Mouse (Mus musculus): Measurements from ENCODE around the gene 4921539E11Rik.

4921539E11Rik gene

GRCm38 (mm10) chr4:103222854-103223253, 67.8 kb downstream of the 4921539E11Rik start:
- no peak for DNase-seq

GRCm38 (mm10) chr4:103221789-103222188, 68.9 kb downstream of the 4921539E11Rik start:
- no peak for DNase-seq

GRCm38 (mm10) chr4:103219011-103219410, 71.7 kb downstream of the 4921539E11Rik start:
- DNase-seq, result no peak

- DNase-seq, result peak; percentile 85
Observed at GRCm38 (mm10) chr4:103216046-103216445, 74.6 kb downstream of the 4921539E11Rik start.

- DNase-seq, result peak; percentile 81
Observed at GRCm38 (mm10) chr4:103214925-103215820, 75.5 kb downstream of the 4921539E11Rik start, which contains the start of gene Slc35d1. Slc35d1 (minus strand) TSS chr4:103215164.

- peak; percentile 61 for DNase-seq
Observed at GRCm38 (mm10) chr4:103214498-103214924, 76.2 kb downstream of the 4921539E11Rik start.

- no peak for DNase-seq
Observed at GRCm38 (mm10) chr4:103213859-103214497, 76.7 kb downstream of the 4921539E11Rik start.

- DNase-seq, result no peak
Observed at GRCm38 (mm10) chr4:103208553-103208952, 82.1 kb downstream of the 4921539E11Rik start.

- DNase-seq, result no peak
Observed at GRCm38 (mm10) chr4:103203646-103204045, 87.0 kb downstream of the 4921539E11Rik start.

- no peak for DNase-seq
Observed at GRCm38 (mm10) chr4:103200046-103200445, 90.6 kb downstream of the 4921539E11Rik start.

- DNase-seq, result no peak
Observed at GRCm38 (mm10) chr4:103199086-103199485, 91.6 kb downstream of the 4921539E11Rik start.

- DNase-seq, result no peak
Observed at GRCm38 (mm10) chr4:103197401-103197800, 93.3 kb downstream of the 4921539E11Rik start.

- no peak for DNase-seq
Observed at GRCm38 (mm10) chr4:103192421-103192820, 98.2 kb downstream of the 4921539E11Rik start.

GRCm38 (mm10) chr4:103188786-103189640, 101.7 kb downstream of the 4921539E11Rik start:
- DNase-seq, result peak; percentile 45
